Mouse (Mus musculus) heart, embryonic 14.5 days (tissue): ENCODE measurements at regions not wholly inside any gene's neighbourhood (a gene's known extent, or its start where the extent isn't known, plus 50 kb on each side); places are given as distances from the start of the nearest gene placed in this dataset.

Experiments
- ATAC-seq: fragments of 200-750 bp; cut with Nextera tagmentation; 2 replicates; pipeline ENCODE4 v1.8.0; 2017; ENCODE audit warnings: low read depth, moderate TSS enrichment; ENCODE audit not compliant: insufficient number of reproducible peaks, insufficient read depth, low FRiP score
- H3K27ac ChIP-seq, 2 experiments: fragments of 200-500 bp in 1 of 2; fragments of 300-500 bp in 1 of 2; sonication (generic) in 1 of 2; replicated peaks in 1 of 2; 2 replicates each; pipeline ENCODE4 v1.5.1; 2012 to 2014; ENCODE audit warnings: low read depth in 2 of 2, low read length in 2 of 2, control low read depth in 1 of 2, mild to moderate bottlenecking in 1 of 2, mixed read lengths in 1 of 2; ENCODE audit not compliant: control insufficient read depth in 1 of 2, insufficient read depth in 1 of 2
- H3K27me3 ChIP-seq: fragments of 300-500 bp; sonication (generic); 2 replicates; pipeline ENCODE4 v1.6.1; 2014; ENCODE audit warnings: mild to moderate bottlenecking, low read length, control low read depth; ENCODE audit not compliant: control insufficient read depth, insufficient read depth
- H3K36me3 ChIP-seq: fragments of 300-500 bp; sonication (generic); 2 replicates; pipeline ENCODE4 v1.6.1; 2014; ENCODE audit warnings: mild to moderate bottlenecking, control low read depth, low read length, mixed read lengths; ENCODE audit not compliant: control insufficient read depth, insufficient read depth
- H3K4me1 ChIP-seq, 2 experiments: fragments of 200-500 bp in 1 of 2; fragments of 300-500 bp in 1 of 2; sonication (generic) in 1 of 2; 2 replicates each; pipeline ENCODE4 v1.6.1; 2012 to 2014; ENCODE audit warnings: low read length in 2 of 2, control low read depth in 1 of 2, mixed read lengths in 1 of 2; ENCODE audit not compliant: control insufficient read depth in 2 of 2, insufficient read depth in 2 of 2
- H3K4me2 ChIP-seq: fragments of 300-500 bp; sonication (generic); 2 replicates; pipeline ENCODE4 v1.6.1; 2014; ENCODE audit warnings: mild to moderate bottlenecking, low read length
- H3K4me3 ChIP-seq, 2 experiments: fragments of 200-500 bp in 1 of 2; fragments of 300-500 bp in 1 of 2; sonication (generic) in 1 of 2; 2 replicates each; pipeline ENCODE4 v1.5.1; 2012 to 2014; ENCODE audit warnings: low read length in 2 of 2, mild to moderate bottlenecking in 2 of 2, control low read depth in 1 of 2, low read depth in 1 of 2, moderate library complexity in 1 of 2; ENCODE audit not compliant: control insufficient read depth in 1 of 2, insufficient read depth in 1 of 2
- H3K9ac ChIP-seq: fragments of 300-500 bp; sonication (generic); 2 replicates; pipeline ENCODE4 v1.6.1; 2014; ENCODE audit warnings: mild to moderate bottlenecking, low read length
- H3K9me3 ChIP-seq: fragments of 300-500 bp; sonication (generic); 2 replicates; pipeline ENCODE4 v1.6.1; 2016; ENCODE audit warnings: low read length, control low read depth; ENCODE audit not compliant: control insufficient read depth
- WGBS: fragments of 180-500 bp; shearing (Covaris S2); extraction: QIAGEN DNeasy Blood & Tissue Kit; methylation state at CpG from one replicate; pipeline ENCODE4 v1.1.7; 2014; 5-methylcytosine and 5-hydroxymethylcytosine counted together

DNA sequence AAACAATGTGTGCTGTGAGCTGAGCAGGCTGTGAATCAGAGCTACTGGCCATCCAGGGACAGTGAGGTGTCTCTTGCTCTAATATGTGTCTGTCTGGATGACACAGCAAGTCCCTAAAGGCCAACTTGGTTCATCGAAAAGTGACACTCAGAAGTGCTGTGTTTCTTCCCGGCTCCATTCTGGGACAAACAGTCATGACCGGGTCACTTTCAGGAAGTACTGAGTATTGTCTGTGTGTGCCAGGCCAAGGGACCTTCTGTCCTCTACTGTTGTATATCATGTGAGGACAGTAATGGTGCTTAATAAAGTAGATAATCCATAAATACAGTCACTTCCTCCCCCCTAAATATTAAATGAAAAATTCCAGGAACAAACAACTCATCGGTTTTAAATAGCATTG is 87.2 kb upstream of the Cd93 start:
- Histone ChIP-seq H3K27ac (no peak overlapping the region), H3K4me2 (no peak overlapping the region)

GRCm38 (mm10) chr2:148529900-148530299 is 86.5 kb upstream of the Cd93 start:
- Histone ChIP-seq H3K9ac (no peak overlapping the region), H3K27me3 (no peaks in the 10 kb centered on the region), H3K27ac (no peak overlapping the region), H3K4me2 (no peak overlapping the region), H3K4me1 (peaks cover 0 to 5% of the 10 kb centered on the region in 2 experiments; a peak in 1 of 4 replicates), H3K9me3 (no peaks in the 10 kb centered on the region), H3K36me3 (no peaks in the 10 kb centered on the region), H3K4me3 (no peak overlapping the region)
- 63% methylated on average over 2 of the region's 2 CpGs for WGBS
- ATAC-seq = no peak

More for the DNA sequence above, 87.2 kb upstream of the Cd93 start:
- Histone ChIP-seq H3K36me3 (no peaks in the 10 kb centered on the region), H3K27me3 (no peaks in the 10 kb centered on the region), H3K9me3 (no peaks in the 10 kb centered on the region), H3K9ac (no peak overlapping the region), H3K4me1 (peaks cover 0 to 5% of the 10 kb centered on the region in 2 experiments; a peak in 1 of 4 replicates), H3K4me3 (no peak overlapping the region)
- 72% methylated on average over 4 of the region's 4 CpGs for WGBS
- no peak for ATAC-seq

GRCm38 (mm10) chr2:148527755-148528154 is 84.4 kb upstream of the Cd93 start:
- no peak for ATAC-seq
- Histone ChIP-seq H3K27me3 (no peaks in the 10 kb centered on the region), H3K36me3 (no peaks in the 10 kb centered on the region), H3K4me2 (no peak overlapping the region), H3K4me3 (no peak overlapping the region), H3K9me3 (no peaks in the 10 kb centered on the region), H3K9ac (no peak overlapping the region), H3K27ac (no peak overlapping the region), H3K4me1 (peaks cover 0 to 5% of the 10 kb centered on the region in 2 experiments; a peak in 1 of 4 replicates)
- WGBS = 66% methylated on average over 5 of the region's 5 CpGs

GRCm38 (mm10) chr2:148525496-148525895 is 82.1 kb upstream of the Cd93 start:
- 70% methylated on average over 6 of the region's 6 CpGs for WGBS
- no peaks in the 10 kb centered on the region for H3K27me3 ChIP-seq
- H3K27ac ChIP-seq = no peak overlapping the region
- no peak for ATAC-seq
- H3K4me2 ChIP-seq = no peak overlapping the region
- no peaks in the 10 kb centered on the region for H3K36me3 ChIP-seq
- H3K4me3 ChIP-seq = no peak overlapping the region
- no peak overlapping the region for H3K9ac ChIP-seq
- H3K4me1 ChIP-seq = no peaks in the 10 kb centered on the region; a peak in 1 of 4 replicates
- no peaks in the 10 kb centered on the region for H3K9me3 ChIP-seq

DNA sequence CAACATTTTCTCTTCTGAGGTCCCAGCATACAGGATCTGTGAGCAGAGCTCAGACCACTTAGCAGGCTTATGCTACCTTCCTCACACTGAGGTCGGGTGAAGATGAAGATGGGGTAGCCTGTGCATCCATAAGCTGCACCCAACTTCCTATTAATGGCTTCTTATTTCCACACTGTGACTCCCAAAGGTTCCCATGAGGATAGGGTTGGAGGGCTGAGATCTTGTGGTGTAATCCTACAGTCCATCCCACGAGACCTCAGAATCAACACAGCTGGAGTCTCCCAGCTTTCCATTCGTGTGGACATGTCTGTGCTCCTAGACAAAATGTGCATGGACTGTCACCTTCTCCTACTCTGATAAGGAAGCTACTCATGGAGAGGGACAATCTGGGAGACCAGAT is 80.0 kb upstream of the Cd93 start:
- Histone ChIP-seq H3K4me1 (peaks cover 5 to 6% of the 10 kb centered on the region in 2 experiments; a peak in 3 of 4 replicates), H3K4me3 (no peak overlapping the region), H3K27ac (no peak overlapping the region), H3K36me3 (no peaks in the 10 kb centered on the region), H3K27me3 (no peaks in the 10 kb centered on the region), H3K4me2 (no peak overlapping the region), H3K9me3 (no peaks in the 10 kb centered on the region), H3K9ac (no peak overlapping the region)
- peak; percentile 45; the same call in 1 of the 2 replicates for ATAC-seq
- 53% methylated on average over 3 of the region's 3 CpGs for WGBS

- WGBS = 67% methylated on average over 2 of the region's 2 CpGs
- ATAC-seq = peak; percentile 45; the same call in 1 of the 2 replicates
- Histone ChIP-seq H3K9ac (no peak overlapping the region), H3K36me3 (no peaks in the 10 kb centered on the region), H3K27ac (no peak overlapping the region), H3K9me3 (no peaks in the 10 kb centered on the region), H3K4me3 (no peak overlapping the region), H3K27me3 (no peaks in the 10 kb centered on the region), H3K4me1 (peaks cover 5 to 6% of the 10 kb centered on the region in 2 experiments; a peak in 3 of 4 replicates), H3K4me2 (no peak overlapping the region)
Measured at GRCm38 (mm10) chr2:148522936-148523335, 79.6 kb upstream of the Cd93 start.

DNA sequence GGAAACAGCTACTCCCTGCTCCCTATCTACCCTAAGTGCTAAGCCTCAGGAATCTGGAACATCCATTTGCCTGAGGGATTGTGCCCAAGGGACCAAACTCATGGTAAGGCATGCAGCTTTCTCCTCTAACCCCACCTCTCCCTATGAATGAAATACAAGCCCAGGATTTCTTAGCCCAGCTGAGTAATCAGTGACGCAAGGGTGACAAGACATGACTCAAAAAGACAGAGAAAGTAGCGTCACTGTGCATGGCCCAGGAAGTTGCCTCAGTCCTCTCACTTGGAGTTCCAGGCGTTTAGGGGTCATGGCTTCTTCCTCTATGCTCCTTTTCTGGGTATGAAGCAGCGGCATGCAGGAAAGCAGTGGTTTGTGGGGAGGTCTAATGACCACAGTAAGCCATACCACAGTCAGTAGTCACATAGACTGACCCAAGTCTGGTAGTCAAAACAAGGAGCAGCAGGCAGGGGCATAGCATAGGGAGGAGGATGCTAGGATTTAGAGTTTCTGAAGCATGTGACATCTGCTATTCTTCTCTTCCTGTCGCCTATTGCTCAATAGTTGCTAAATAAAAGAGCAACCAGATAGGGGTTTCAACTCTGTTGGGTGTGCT is 78.7 kb upstream of the Cd93 start:
- Histone ChIP-seq H3K9ac (no peak overlapping the region), H3K9me3 (no peaks in the 10 kb centered on the region), H3K4me2 (no peak overlapping the region), H3K27ac (no peak overlapping the region), H3K27me3 (no peaks in the 10 kb centered on the region), H3K4me3 (no peak overlapping the region), H3K36me3 (no peaks in the 10 kb centered on the region), H3K4me1 (peaks cover 5 to 6% of the 10 kb centered on the region in 2 experiments; a peak in 3 of 4 replicates)
- no peak for ATAC-seq
- WGBS = 55% methylated on average over 5 of the region's 5 CpGs

DNA sequence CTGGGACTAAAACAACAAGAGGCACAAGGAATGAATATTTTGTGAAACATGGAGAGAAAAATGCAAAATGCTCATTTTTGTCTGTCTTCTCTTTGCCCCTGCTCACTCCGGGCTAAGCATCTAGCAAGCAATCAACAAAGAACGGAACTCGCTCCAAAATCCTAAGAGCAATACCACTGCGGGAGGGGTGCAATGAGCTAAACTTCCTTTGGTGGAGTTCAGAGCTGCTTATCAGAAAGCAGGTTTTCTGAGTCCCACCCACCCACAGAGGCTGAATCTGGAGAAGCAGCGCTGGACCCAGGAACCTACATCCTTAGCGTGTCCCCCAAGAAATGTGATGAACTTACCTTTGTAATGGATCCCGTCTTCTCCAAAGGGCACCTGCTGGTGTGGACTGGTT is 76.9 kb upstream of the Cd93 start:
- 47% methylated on average over 7 of the region's 7 CpGs for WGBS
- Histone ChIP-seq H3K9me3 (no peaks in the 10 kb centered on the region), H3K4me3 (no peak overlapping the region), H3K4me1 (peaks cover 5 to 6% of the 10 kb centered on the region in 2 experiments; a peak in 3 of 4 replicates), H3K36me3 (no peaks in the 10 kb centered on the region), H3K4me2 (no peak overlapping the region), H3K9ac (no peak overlapping the region), H3K27me3 (no peaks in the 10 kb centered on the region), H3K27ac (no peak overlapping the region)
- ATAC-seq = no peak
